Mouse (Mus musculus) spleen, adult 12 weeks (tissue): ENCODE results near the gene Cerk.
A peak's percentile ranks its signal among the peaks of the same experiment; 100 is the strongest.
"Not testable (repeated sequence)": the region's sequence is repeated elsewhere in the genome, so short reads cannot be mapped to it uniquely, and the experiment has no call there.

Experiments
- DNase-seq: peaks from one replicate; pipeline ENCODE4 v3.0.0; 2022; ENCODE audit warnings: low spot score

Gene Cerk

GRCm38 (mm10) chr15:86185689-86186569 lies at the start of gene Cerk:
Cerk (minus strand) TSS chr15:86186141.
- DNase-seq: peak; percentile 43

- DNase-seq: no peak
Observed at GRCm38 (mm10) chr15:86234517-86235441, 48.8 kb upstream of the Cerk start.

- DNase-seq: no peak
Observed at GRCm38 (mm10) chr15:86234001-86234400, 48.1 kb upstream of the Cerk start.

GRCm38 (mm10) chr15:86231831-86232512 lies 46.0 kb upstream of the Cerk start:
- no peak for DNase-seq

DNA sequence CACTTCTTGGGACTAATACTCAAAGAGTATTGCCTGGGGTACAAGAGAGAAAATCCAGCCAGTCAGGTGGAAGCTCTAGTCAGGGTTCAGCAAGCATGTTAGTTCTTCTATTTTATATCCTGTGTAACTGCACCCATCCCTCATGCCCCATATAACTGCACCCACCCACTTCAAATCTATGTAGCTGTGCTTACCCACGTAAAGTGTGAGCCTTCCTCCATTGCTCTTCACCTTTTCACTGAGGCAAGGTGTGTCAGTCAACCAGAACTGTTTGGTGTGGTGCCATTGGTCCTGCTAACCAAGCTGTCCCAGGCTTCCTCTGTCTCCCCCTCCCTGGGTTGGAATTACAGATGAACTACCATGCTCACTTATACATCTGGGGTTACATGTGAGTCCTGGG lies 45.2 kb upstream of the Cerk start:
- no peak for DNase-seq

DNA sequence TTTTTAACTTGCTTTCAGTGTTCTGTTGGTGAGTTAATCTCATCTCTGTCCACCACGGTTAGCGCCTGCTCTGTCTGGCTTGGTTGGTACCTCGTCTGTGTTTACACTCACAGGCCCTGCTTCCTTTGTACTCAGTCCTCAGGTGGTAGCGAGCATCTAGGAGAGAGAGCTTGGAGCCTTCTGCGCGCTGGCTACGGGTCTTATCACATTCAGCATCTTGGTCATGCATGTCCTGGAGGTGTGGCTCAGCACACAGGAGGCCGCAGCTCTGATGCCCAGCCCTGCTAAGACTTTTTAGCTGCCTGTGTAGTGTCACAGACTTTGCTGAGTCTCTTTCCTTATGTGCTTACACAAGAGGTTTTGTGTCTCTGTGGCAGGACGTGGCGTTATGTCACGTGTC lies 43.7 kb upstream of the Cerk start:
- no peak for DNase-seq

DNA sequence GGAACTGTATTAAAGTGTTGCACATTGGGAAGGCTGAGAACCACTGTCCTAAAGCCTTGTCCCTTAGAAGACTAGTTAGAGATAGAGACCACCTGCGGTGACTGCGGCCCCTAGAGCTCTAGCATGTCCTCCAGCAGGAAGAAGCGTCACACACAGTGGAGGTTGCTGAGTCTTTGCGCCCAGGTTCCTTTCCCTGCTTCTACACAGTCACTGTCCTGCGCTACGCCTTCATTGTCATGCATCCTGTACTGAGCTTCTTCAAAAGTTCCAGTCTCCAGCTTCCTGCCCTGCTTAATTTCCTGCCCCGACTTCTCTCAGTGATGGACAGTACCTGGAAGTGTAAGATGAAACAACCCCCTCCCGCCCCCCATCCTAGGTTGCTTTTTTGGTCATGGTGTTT lies 43.1 kb upstream of the Cerk start:
- no peak for DNase-seq

DNA sequence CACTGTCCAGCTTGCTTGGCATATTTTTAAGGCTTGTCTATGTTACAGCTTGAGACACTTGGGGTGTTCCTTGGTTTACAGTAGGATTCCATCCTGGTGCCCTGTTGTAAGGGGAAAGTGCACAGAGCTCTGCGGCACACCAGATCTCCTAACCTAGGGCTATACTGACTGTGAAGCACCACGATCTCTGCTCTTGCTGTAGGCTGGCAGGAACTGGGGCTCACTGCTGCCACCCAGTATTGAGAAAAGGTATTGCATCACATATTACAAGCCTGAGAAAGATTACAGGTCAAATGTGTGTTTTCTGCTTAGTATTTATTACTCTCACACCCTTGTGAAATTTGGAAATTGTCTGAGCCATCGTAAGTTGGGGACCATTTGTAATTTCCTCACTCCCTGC lies 42.2 kb upstream of the Cerk start:
- no peak for DNase-seq

DNA sequence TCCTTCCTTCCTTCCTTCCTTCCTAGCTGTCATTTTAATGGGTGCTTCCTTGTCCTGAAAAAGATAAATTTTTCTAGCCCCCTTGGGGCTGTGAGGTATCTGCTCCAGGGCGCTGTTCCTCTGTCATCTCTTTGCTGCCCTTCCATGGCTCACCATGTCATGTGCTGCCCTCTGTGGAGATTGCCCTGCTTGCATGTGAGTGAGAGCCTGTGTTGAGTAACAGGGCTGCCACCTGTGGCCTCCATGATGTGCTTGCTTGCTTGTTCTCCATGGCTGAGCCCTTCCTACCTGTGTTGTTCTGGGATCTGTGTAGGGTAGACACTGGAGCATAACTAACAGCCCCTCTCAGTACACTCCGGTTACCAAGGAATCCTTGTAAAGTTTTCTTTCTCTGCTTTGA lies 41.0 kb upstream of the Cerk start:
- DNase-seq: no peak

- DNase-seq: no peak
Observed at GRCm38 (mm10) chr15:86226221-86226620, 40.3 kb upstream of the Cerk start.

- no peak for DNase-seq
Observed at GRCm38 (mm10) chr15:86224972-86225551, 39.1 kb upstream of the Cerk start.

- not testable (repeated sequence) for DNase-seq
Observed at GRCm38 (mm10) chr15:86221901-86222300, 36.0 kb upstream of the Cerk start.

DNA sequence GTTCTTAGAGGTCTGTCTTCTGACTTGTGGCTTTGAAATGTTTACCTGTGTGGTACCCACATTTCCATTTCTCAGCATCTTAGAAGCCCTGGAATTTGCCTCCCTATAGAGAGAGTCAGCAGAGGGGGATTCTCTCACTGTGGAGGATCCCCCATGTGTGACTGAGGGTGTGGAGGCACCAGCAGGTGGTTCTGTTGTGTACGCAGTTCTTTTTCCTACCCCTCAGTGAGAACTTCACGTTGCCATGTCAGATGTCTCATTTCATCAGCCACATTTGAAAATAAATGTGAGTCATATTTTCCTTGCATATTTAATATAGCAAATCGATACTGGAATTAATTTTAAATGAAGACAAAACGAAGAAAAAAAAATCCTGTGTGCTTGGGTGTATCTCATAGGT lies 35.4 kb upstream of the Cerk start:
- no peak for DNase-seq

- no peak for DNase-seq
Observed at GRCm38 (mm10) chr15:86220715-86221114, 34.8 kb upstream of the Cerk start.

DNA sequence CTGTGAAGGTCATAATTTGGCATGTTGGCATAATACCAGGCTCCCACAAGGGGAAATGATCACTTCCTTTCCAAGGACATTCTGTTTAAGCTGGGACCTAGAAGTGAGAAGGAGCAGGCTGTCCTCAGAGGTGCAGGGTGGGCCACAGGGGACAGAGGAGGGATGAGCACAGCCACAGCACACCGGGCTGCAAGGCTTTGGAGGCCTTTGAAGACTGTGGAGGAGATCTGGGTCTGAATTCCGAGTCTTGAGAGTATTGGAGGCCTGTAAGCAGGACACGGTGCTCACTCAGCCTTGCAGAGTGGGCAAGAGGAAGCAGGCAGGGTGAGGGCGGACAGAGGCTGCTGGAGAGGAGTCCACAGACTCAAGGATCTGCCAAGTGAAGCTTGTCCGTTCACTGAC lies 34.3 kb upstream of the Cerk start:
- DNase-seq: no peak

- no peak for DNase-seq
Observed at GRCm38 (mm10) chr15:86219534-86220228, 33.7 kb upstream of the Cerk start.

DNA sequence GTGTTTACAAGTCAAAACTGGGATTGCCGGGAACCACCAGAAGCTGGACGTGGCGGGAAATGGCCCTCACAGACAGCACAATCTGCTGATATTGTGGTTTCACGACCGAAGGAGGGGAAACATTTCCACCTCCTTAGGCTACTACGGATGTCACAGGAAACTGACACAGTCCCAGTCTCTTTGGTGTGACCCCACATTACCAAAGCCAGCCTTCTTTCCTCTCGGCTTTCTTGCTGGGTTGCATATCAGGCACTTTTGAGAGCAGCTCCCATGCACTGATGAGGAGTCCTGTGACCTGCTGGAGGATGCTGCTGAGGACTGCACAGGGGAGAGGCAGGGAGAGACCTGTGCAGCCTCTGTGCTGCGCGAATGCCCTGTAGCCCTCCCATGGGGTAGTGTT lies 30.7 kb upstream of the Cerk start:
- DNase-seq: not testable (repeated sequence)

DNA sequence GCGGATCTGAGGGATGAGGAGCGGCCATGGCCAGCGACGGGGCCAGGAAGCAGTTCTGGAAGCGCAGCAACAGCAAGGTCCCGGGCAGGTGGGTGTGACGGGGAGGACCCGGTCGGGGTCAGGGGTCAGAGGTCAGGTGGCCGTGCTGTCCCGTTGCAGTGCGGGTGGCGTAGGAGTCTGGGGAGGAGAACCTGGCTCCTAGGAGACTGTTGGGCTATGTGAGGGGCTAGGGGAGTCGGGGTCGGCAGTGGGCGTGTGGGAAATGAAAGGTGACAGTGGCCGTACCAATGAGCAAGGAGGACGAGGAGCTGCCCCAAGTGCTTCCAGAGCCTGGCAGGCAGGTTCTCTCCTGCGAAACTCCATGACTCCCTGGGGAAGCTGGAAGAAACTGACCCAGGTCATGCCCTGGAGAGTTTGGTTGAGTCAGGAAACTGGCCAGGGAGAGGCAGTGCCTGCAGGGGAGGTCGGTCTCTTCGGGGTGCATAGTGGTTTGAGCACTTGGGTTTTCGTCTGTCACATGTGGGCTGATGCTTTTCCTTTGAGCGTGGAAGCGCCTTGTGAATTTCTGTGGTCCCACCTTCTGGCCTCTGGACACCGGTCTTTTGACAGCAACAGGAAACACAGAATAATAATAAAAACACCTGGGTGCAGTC lies 28.7 kb upstream of the Cerk start:
- no peak for DNase-seq

DNA sequence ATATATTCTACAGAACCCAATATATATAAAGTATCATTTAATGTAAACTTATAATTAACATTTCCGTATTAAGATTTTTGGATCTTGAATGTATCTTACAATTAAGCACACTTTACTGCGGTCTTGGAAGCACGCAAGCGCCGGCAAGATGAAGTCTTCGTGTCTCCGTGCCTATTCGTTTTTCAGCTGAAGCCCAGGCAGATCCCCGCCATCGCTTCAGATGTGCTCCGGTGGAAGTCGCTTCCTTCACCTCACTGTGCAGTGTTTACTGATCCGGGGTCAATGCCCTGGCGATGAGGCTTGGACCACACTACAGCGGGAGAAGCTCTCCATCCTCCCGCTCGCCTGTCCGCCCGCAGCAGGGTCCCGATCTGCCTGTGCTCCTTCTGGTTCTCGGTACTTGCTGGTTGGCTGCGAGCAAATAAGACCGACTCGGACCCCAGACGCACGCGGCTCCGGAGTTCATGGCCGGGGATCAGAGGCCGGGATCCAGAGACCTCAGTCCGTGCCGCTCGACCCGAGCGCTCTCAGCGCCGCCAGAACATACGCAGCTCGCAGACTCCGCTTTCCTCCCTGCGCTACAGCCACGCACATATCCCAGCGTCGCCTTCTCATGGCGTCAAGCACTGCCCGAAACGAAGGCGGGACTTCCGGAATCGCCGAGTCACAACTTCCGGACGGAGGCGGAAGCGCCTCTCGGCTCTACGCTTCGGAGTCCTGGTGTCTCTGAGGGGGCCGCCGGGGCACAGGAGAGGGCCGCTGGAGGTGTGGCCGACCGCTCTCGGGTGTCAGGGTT lies 28.0 kb upstream of the Cerk start, which contains the start of gene Tbc1d22a:
Gene Tbc1d22a (plus strand): TSS at position 707 of the 796 bp plus-strand sequence.
- DNase-seq: peak; percentile 87

DNA sequence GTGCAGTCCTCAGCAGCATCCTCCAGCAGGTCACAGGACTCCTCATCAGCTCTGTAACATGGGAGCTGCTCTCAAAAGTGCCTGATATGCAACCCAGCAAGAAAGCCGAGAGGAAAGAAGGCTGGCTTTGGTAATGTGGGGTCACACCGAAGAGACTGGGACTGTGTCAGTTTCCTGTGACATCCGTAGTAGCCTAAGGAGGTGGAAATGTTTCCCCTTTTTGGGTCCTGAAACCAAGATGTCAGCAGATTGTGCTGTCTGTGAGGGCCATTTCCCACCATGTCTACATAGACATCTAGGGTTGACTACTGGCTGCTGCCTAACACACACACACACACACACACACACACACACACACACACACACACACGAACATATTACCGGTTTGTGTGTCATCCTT lies 26.3 kb upstream of the Cerk start:
- DNase-seq: not testable (repeated sequence)
